Mouse (Mus musculus) spleen, adult 2 months (tissue): Measurements from ENCODE around the gene Ybx2. TPM values are rescaled to one million over a fixed set of nuclear protein-coding genes. Genes with fewer than 3 reads are reported as not detected.
"Not testable (repeated sequence)": the region's sequence is repeated elsewhere in the genome, so short reads cannot be mapped to it uniquely, and the experiment has no call there.

Source experiments
- DNase-seq, 2 experiments: peaks; one replicate each; pipeline versions ENCODE4 v3.0.0 to v3.0.0-alpha.2; 2012 to 2021; ENCODE audit warnings: low spot score in 2 of 2, low read depth in 1 of 2
- H3K27ac ChIP-seq: fragments of 200-500 bp; 2 replicates; pipeline ENCODE4 v1.5.1; 2012; ENCODE audit warnings: low read length, inconsistent platforms; ENCODE audit not compliant: insufficient read depth
- H3K27me3 ChIP-seq: fragments of 200-500 bp; 2 replicates; pipeline ENCODE4 v1.6.1; 2012; ENCODE audit warnings: mild to moderate bottlenecking, moderate library complexity, low read length, inconsistent platforms; ENCODE audit not compliant: control insufficient read depth, insufficient read depth
- H3K36me3 ChIP-seq: fragments of 200-500 bp; 2 replicates; pipeline ENCODE4 v1.6.1; 2012; ENCODE audit warnings: mild to moderate bottlenecking, low read length, inconsistent platforms; ENCODE audit not compliant: control insufficient read depth, insufficient read depth
- H3K4me1 ChIP-seq: fragments of 200-500 bp; 2 replicates; pipeline ENCODE4 v1.6.1; 2011; ENCODE audit warnings: inconsistent platforms; ENCODE audit not compliant: control insufficient read depth, insufficient read depth, insufficient read length
- H3K4me3 ChIP-seq: fragments of 200-500 bp; 2 replicates; pipeline ENCODE4 v1.5.1; 2011; ENCODE audit warnings: mild to moderate bottlenecking, inconsistent platforms; ENCODE audit not compliant: insufficient read depth, insufficient read length; ENCODE audit errors: extremely low read depth
- CTCF ChIP-seq: fragments of 200-500 bp; IDR thresholded peaks from 2 replicates; pipeline ENCODE4 v1.5.1; 2011; ENCODE audit warnings: mild to moderate bottlenecking, inconsistent platforms; ENCODE audit not compliant: insufficient read depth, insufficient read length, insufficient replicate concordance; ENCODE audit errors: extremely low read depth
- POLR2A ChIP-seq: fragments of 200-500 bp; IDR thresholded peaks from 2 replicates; pipeline ENCODE4 v1.6.1; 2011; ENCODE audit warnings: low read depth, low read length, inconsistent platforms
- WGBS: fragments of 180-500 bp; shearing (Covaris S2); methylation state at CpG from one replicate; pipeline ENCODE4 v1.1.7; 2018; 5-methylcytosine and 5-hydroxymethylcytosine counted together
- polyA plus RNA-seq: library from polyadenylated mRNA; depleted of rRNA; stranded (reverse); fragments of >200 nt; gene quantifications from 2 replicates; pipeline ENCODE4 v1.2.3, GENCODE M21; 2012

Gene Ybx2
- polyA plus RNA-seq, 1 experiment = 0.36 TPM

- Histone ChIP-seq H3K4me1 (peaks cover 4% of the 10 kb centered on the region; the same call in 1 of the 2 replicates), H3K27ac (no peak overlapping the region), H3K4me3 (peak overlapping the region; percentile 5; the same call in 1 of the 2 replicates), H3K27me3 (peaks cover 2% of the 10 kb centered on the region; the same call in 1 of the 2 replicates), H3K36me3 (no peaks in the 10 kb centered on the region)
- DNase-seq = peak; percentile 73 to 80
- 1% methylated on average over 14 of the region's 14 CpGs for WGBS
- TF ChIP-seq POLR2A (no peak), CTCF (peak; percentile 95)
Measured at GRCm38 (mm10) chr11:69948763-69949150, 13.2 kb downstream of the Ybx2 start.

- peaks cover 4% of the 10 kb centered on the region for H3K27me3 ChIP-seq
- H3K4me3 ChIP-seq = no peak overlapping the region
- no peak overlapping the region for H3K27ac ChIP-seq
- TF ChIP-seq CTCF = peak; percentile 5; the same call in 1 of the 2 replicates
- no peak for TF ChIP-seq POLR2A
- no peak for DNase-seq
- WGBS = 49% methylated on average over 4 of the region's 4 CpGs
- peaks cover 4% of the 10 kb centered on the region; the same call in 1 of the 2 replicates for H3K4me1 ChIP-seq
- H3K36me3 ChIP-seq = no peaks in the 10 kb centered on the region
Measured at GRCm38 (mm10) chr11:69950807-69951459, 15.3 kb downstream of the Ybx2 start.

GRCm38 (mm10) chr11:69952274-69952673, 16.7 kb downstream of the Ybx2 start:
- 59% methylated on average over 1 of the region's 1 CpGs for WGBS
- H3K27me3 ChIP-seq = peaks cover 4% of the 10 kb centered on the region
- no peak for DNase-seq

GRCm38 (mm10) chr11:69953267-69953915, 17.8 kb downstream of the Ybx2 start:
- no peak for DNase-seq
- Histone ChIP-seq H3K36me3 (no peaks in the 10 kb centered on the region), H3K4me3 (no peak overlapping the region), H3K27me3 (peaks cover 2% of the 10 kb centered on the region), H3K4me1 (peaks cover 4% of the 10 kb centered on the region; the same call in 1 of the 2 replicates), H3K27ac (no peak overlapping the region)
- no peak for TF ChIP-seq CTCF
- no peak for TF ChIP-seq POLR2A
- 58% methylated on average over 11 of the region's 11 CpGs for WGBS

More at GRCm38 (mm10) chr11:69952274-69952673, 16.7 kb downstream of the Ybx2 start:
- Histone ChIP-seq H3K4me1 (peaks cover 4% of the 10 kb centered on the region; the same call in 1 of the 2 replicates), H3K36me3 (no peaks in the 10 kb centered on the region), H3K27ac (no peak overlapping the region), H3K4me3 (no peak overlapping the region)
- TF ChIP-seq POLR2A (no peak), CTCF (no peak)

GRCm38 (mm10) chr11:69955618-69956017, 20.0 kb downstream of the Ybx2 start:
- H3K4me3 ChIP-seq, H3K36me3 ChIP-seq, H3K27ac ChIP-seq, H3K27me3 ChIP-seq, H3K4me1 ChIP-seq, DNase-seq: not testable (repeated sequence)
- WGBS = 76% methylated on average over 4 of the region's 4 CpGs

- H3K27me3 ChIP-seq = peaks cover 2% of the 10 kb centered on the region; the same call in 1 of the 2 replicates
- no peak overlapping the region for H3K27ac ChIP-seq
- H3K36me3 ChIP-seq = no peaks in the 10 kb centered on the region
- WGBS = 66% methylated on average over 1 of the region's 1 CpGs
- DNase-seq = no peak
- H3K4me1 ChIP-seq = no peaks in the 10 kb centered on the region
- TF ChIP-seq POLR2A = no peak
- TF ChIP-seq CTCF = no peak
- no peak overlapping the region for H3K4me3 ChIP-seq
Measured at GRCm38 (mm10) chr11:69956218-69956617, 20.6 kb downstream of the Ybx2 start.

GRCm38 (mm10) chr11:69960616-69961015, 25.0 kb downstream of the Ybx2 start:
- peaks cover 3% of the 10 kb centered on the region for H3K4me1 ChIP-seq
- no peak overlapping the region for H3K4me3 ChIP-seq
- DNase-seq = no peak
- 64% methylated on average over 5 of the region's 5 CpGs for WGBS
- peaks cover 11% of the 10 kb centered on the region for H3K27me3 ChIP-seq
- no peaks in the 10 kb centered on the region for H3K36me3 ChIP-seq
- no peak for TF ChIP-seq POLR2A
- no peak for TF ChIP-seq CTCF
- no peak overlapping the region for H3K27ac ChIP-seq
